Mouse (Mus musculus) midbrain, embryonic 10.5 days (tissue): Measurements from ENCODE around the gene Mctp2. TPM values are rescaled to one million over a fixed set of nuclear protein-coding genes. Genes with fewer than 3 reads are reported as not detected.
A peak's percentile ranks its signal among the peaks of the same experiment; 100 is the strongest.

Experiments used
- DNase-seq: peaks from one replicate; pipeline ENCODE4 v3.0.0-alpha.2; 2017; ENCODE audit warnings: low spot score
- H3K27ac ChIP-seq: fragments of 300-500 bp; sonication (generic); replicated peaks from 2 replicates; pipeline ENCODE4 v1.5.1; 2016; ENCODE audit warnings: mild to moderate bottlenecking
- H3K27me3 ChIP-seq: fragments of 300-500 bp; sonication (generic); 2 replicates; pipeline ENCODE4 v1.6.1; 2016; ENCODE audit warnings: low read depth, mild to moderate bottlenecking; ENCODE audit not compliant: poor library complexity, severe bottlenecking
- H3K36me3 ChIP-seq: fragments of 300-500 bp; sonication (generic); 2 replicates; pipeline ENCODE4 v1.6.1; 2016; ENCODE audit warnings: mild to moderate bottlenecking, moderate library complexity
- H3K4me1 ChIP-seq: fragments of 300-500 bp; sonication (generic); 2 replicates; pipeline ENCODE4 v1.6.1; 2016
- H3K4me3 ChIP-seq: fragments of 300-500 bp; sonication (generic); 2 replicates; pipeline ENCODE4 v1.5.1; 2016; ENCODE audit warnings: mild to moderate bottlenecking, moderate library complexity
- H3K9me3 ChIP-seq: fragments of 300-500 bp; sonication (generic); replicated peaks from 2 replicates; pipeline ENCODE4 v1.6.1; 2016; ENCODE audit warnings: mild to moderate bottlenecking
- WGBS: fragments of 180-500 bp; shearing (Covaris S2); methylation state at CpG from one replicate; pipeline ENCODE4 v1.1.7; 2016; 5-methylcytosine and 5-hydroxymethylcytosine counted together
- polyA plus RNA-seq: library from polyadenylated mRNA; unstranded; fragments of >200 nt; fragmentation: Nextera tagmentation; extraction: Ambion mirVana; gene quantifications from 2 replicates; pipeline ENCODE4 v1.2.1, GENCODE M21; 2016

The Mctp2 gene
- polyA plus RNA-seq, 1 experiment from 2014 or later = 0.10 TPM

GRCm38 (mm10) chr7:72098603-72099002 is 207.8 kb downstream of the Mctp2 start:
- no peak for DNase-seq
- Histone ChIP-seq H3K36me3 (no peaks in the 10 kb centered on the region), H3K27ac (no peak overlapping the region), H3K9me3 (no peaks in the 10 kb centered on the region), H3K27me3 (no peaks in the 10 kb centered on the region), H3K4me3 (no peak overlapping the region), H3K4me1 (peaks cover 7% of the 10 kb centered on the region)
- 97% methylated on average over 6 of the region's 6 CpGs for WGBS

- Histone ChIP-seq H3K36me3 (no peaks in the 10 kb centered on the region), H3K9me3 (no peaks in the 10 kb centered on the region), H3K27ac (peak overlapping the region; percentile 47), H3K4me1 (peaks cover 7% of the 10 kb centered on the region), H3K27me3 (no peaks in the 10 kb centered on the region), H3K4me3 (no peak overlapping the region)
- 44% methylated on average over 1 of the region's 1 CpGs for WGBS
- DNase-seq = no peak
Measured at GRCm38 (mm10) chr7:72096973-72097372, 209.4 kb downstream of the Mctp2 start.

GRCm38 (mm10) chr7:72096433-72096832 is 210.0 kb downstream of the Mctp2 start:
- peak overlapping the region; percentile 47 for H3K27ac ChIP-seq
- no peaks in the 10 kb centered on the region for H3K36me3 ChIP-seq
- DNase-seq = no peak
- peaks cover 7% of the 10 kb centered on the region for H3K4me1 ChIP-seq
- 80% methylated on average over 3 of the region's 3 CpGs for WGBS
- H3K27me3 ChIP-seq = no peaks in the 10 kb centered on the region
- H3K9me3 ChIP-seq = no peaks in the 10 kb centered on the region
- H3K4me3 ChIP-seq = no peak overlapping the region

GRCm38 (mm10) chr7:72089463-72090175 is 216.8 kb downstream of the Mctp2 start:
- WGBS = 88% methylated on average over 3 of the region's 3 CpGs
- H3K27ac ChIP-seq = no peak overlapping the region
- H3K4me3 ChIP-seq = no peak overlapping the region
- no peaks in the 10 kb centered on the region for H3K9me3 ChIP-seq
- no peaks in the 10 kb centered on the region for H3K36me3 ChIP-seq
- no peaks in the 10 kb centered on the region for H3K27me3 ChIP-seq
- H3K4me1 ChIP-seq = no peaks in the 10 kb centered on the region
- DNase-seq = no peak

GRCm38 (mm10) chr7:72080705-72081104 is 225.7 kb downstream of the Mctp2 start:
- Histone ChIP-seq H3K36me3 (no peaks in the 10 kb centered on the region), H3K27me3 (no peaks in the 10 kb centered on the region), H3K4me1 (peaks cover 4% of the 10 kb centered on the region; the same call in 1 of the 2 replicates), H3K4me3 (no peak overlapping the region), H3K9me3 (no peaks in the 10 kb centered on the region), H3K27ac (no peak overlapping the region)
- no peak for DNase-seq
- 80% methylated on average over 1 of the region's 1 CpGs for WGBS

- WGBS = 70% methylated on average over 5 of the region's 5 CpGs
- no peaks in the 10 kb centered on the region for H3K27me3 ChIP-seq
Measured at GRCm38 (mm10) chr7:72078896-72079295, 227.5 kb downstream of the Mctp2 start.

GRCm38 (mm10) chr7:72071418-72072184 is 234.8 kb downstream of the Mctp2 start:
- Histone ChIP-seq H3K36me3 (no peaks in the 10 kb centered on the region), H3K4me3 (no peak overlapping the region), H3K27ac (no peak overlapping the region), H3K4me1 (no peaks in the 10 kb centered on the region), H3K9me3 (no peaks in the 10 kb centered on the region), H3K27me3 (no peaks in the 10 kb centered on the region)
- 88% methylated on average over 13 of the region's 13 CpGs for whole genome bisulfite sequencing
- DNase-seq = no peak

More at GRCm38 (mm10) chr7:72078896-72079295, 227.5 kb downstream of the Mctp2 start:
- H3K27ac ChIP-seq = no peak overlapping the region
- H3K9me3 ChIP-seq = no peaks in the 10 kb centered on the region
- no peaks in the 10 kb centered on the region for H3K4me1 ChIP-seq
- no peak for DNase-seq
- H3K4me3 ChIP-seq = no peak overlapping the region
- H3K36me3 ChIP-seq = no peaks in the 10 kb centered on the region

- Histone ChIP-seq H3K4me3 (no peak overlapping the region), H3K9me3 (no peaks in the 10 kb centered on the region), H3K36me3 (no peaks in the 10 kb centered on the region), H3K4me1 (no peaks in the 10 kb centered on the region), H3K27me3 (no peaks in the 10 kb centered on the region), H3K27ac (no peak overlapping the region)
- 83% methylated on average over 2 of the region's 2 CpGs for WGBS
- DNase-seq = no peak
Measured at GRCm38 (mm10) chr7:72068454-72068853, 238.0 kb downstream of the Mctp2 start.

GRCm38 (mm10) chr7:72066352-72066751 is 240.1 kb downstream of the Mctp2 start:
- Histone ChIP-seq H3K4me1 (no peaks in the 10 kb centered on the region), H3K27me3 (no peaks in the 10 kb centered on the region), H3K4me3 (no peak overlapping the region), H3K27ac (no peak overlapping the region), H3K36me3 (no peaks in the 10 kb centered on the region), H3K9me3 (no peaks in the 10 kb centered on the region)
- WGBS = 94% methylated on average over 2 of the region's 2 CpGs
- DNase-seq = no peak

- no peaks in the 10 kb centered on the region for H3K36me3 ChIP-seq
- no peaks in the 10 kb centered on the region for H3K27me3 ChIP-seq
- no peak overlapping the region for H3K27ac ChIP-seq
- DNase-seq = no peak
- no peak overlapping the region for H3K4me3 ChIP-seq
- no peaks in the 10 kb centered on the region for H3K9me3 ChIP-seq
- 85% methylated on average over 2 of the region's 2 CpGs for whole genome bisulfite sequencing
- no peaks in the 10 kb centered on the region for H3K4me1 ChIP-seq
Measured at GRCm38 (mm10) chr7:72051759-72052158, 254.6 kb downstream of the Mctp2 start.

- WGBS = 82% methylated on average over 20 of the region's 20 CpGs
- Histone ChIP-seq H3K27ac (no peak overlapping the region), H3K36me3 (no peaks in the 10 kb centered on the region), H3K9me3 (no peaks in the 10 kb centered on the region), H3K4me1 (no peaks in the 10 kb centered on the region), H3K4me3 (no peak overlapping the region), H3K27me3 (no peaks in the 10 kb centered on the region)
- DNase-seq = no peak
Measured at GRCm38 (mm10) chr7:72047588-72048585, 258.5 kb downstream of the Mctp2 start.
